Mouse (Mus musculus) neural tube, embryonic 13.5 days (tissue): ENCODE results near the gene Boll. TPM values are rescaled to one million over a fixed set of nuclear protein-coding genes. Genes with fewer than 3 reads are reported as not detected.

Experiments used
- ATAC-seq: fragments of 200-750 bp; cut with Nextera tagmentation; 2 replicates; pipeline ENCODE4 v1.8.0; 2017; ENCODE audit warnings: low read depth, mild to moderate bottlenecking, moderate TSS enrichment, moderate library complexity
- H3K27ac ChIP-seq: fragments of 300-500 bp; sonication (generic); replicated peaks from 2 replicates; pipeline ENCODE4 v1.5.1; 2015; ENCODE audit warnings: moderate library complexity, mild to moderate bottlenecking, inconsistent platforms
- H3K27me3 ChIP-seq: fragments of 300-500 bp; sonication (generic); 2 replicates; pipeline ENCODE4 v1.6.1; 2015; ENCODE audit warnings: mild to moderate bottlenecking, inconsistent platforms
- H3K36me3 ChIP-seq: fragments of 300-500 bp; sonication (generic); 2 replicates; pipeline ENCODE4 v1.6.1; 2015; ENCODE audit warnings: mild to moderate bottlenecking, inconsistent platforms
- H3K4me1 ChIP-seq: fragments of 300-500 bp; sonication (generic); replicated peaks from 2 replicates; pipeline ENCODE4 v1.6.1; 2015; ENCODE audit warnings: inconsistent platforms
- H3K4me2 ChIP-seq: fragments of 300-500 bp; sonication (generic); 2 replicates; pipeline ENCODE4 v1.6.1; 2015; ENCODE audit warnings: inconsistent platforms, mild to moderate bottlenecking, moderate library complexity
- H3K4me3 ChIP-seq: fragments of 300-500 bp; sonication (generic); 2 replicates; pipeline ENCODE4 v1.5.1; 2015; ENCODE audit warnings: mild to moderate bottlenecking, inconsistent platforms
- H3K9ac ChIP-seq: fragments of 300-500 bp; sonication (generic); 2 replicates; pipeline ENCODE4 v1.6.1; 2015; ENCODE audit warnings: moderate library complexity, mild to moderate bottlenecking, inconsistent platforms
- H3K9me3 ChIP-seq: fragments of 300-500 bp; sonication (generic); 2 replicates; pipeline ENCODE4 v1.6.1; 2016; ENCODE audit warnings: inconsistent platforms
- WGBS: fragments of 180-500 bp; shearing (Covaris S2); methylation state at CpG from one replicate; pipeline ENCODE4 v1.1.7; 2015; 5-methylcytosine and 5-hydroxymethylcytosine counted together
- polyA plus RNA-seq: library from polyadenylated mRNA; unstranded; fragments of >200 nt; fragmentation: Nextera tagmentation; extraction: Ambion mirVana; gene quantifications from 2 replicates; pipeline ENCODE4 v1.2.1, GENCODE M21; 2015

Boll gene
- polyA plus RNA-seq, 1 experiment from 2014 or later: 0.49 TPM

DNA sequence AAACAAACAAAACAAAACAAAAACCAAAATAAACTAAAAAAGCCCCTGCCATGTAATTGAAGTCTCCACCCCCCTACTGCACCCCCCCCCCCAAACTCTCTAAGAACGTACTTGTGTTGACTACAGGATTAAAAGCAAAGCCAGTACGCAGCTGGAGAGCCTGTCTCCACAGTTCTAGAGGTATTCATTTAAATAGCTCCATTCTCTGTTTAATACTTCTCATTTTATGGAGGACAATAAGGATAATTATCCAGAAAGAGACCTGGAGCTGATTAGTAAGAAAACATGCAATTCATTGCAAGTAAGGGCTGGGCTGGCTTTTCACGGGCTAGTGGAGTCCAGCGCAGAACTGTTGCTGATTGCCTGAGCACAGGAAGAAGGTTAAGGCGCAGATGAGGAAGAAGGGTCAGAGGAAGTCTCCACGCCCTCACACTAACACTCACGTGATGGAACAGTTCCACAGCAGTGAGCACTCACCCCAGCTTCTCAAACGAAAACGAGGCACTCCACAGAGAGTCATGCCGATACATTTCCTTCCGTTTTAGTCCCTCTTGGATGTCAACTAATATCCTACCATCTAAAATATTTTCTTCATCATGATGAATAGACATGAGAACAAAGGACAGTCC is 148.0 kb downstream of the Boll start:
- H3K4me3 ChIP-seq: no peak overlapping the region
- H3K36me3 ChIP-seq: no peaks in the 10 kb centered on the region
- ATAC-seq: no peak
- no peak overlapping the region for H3K27ac ChIP-seq
- H3K9me3 ChIP-seq: no peaks in the 10 kb centered on the region
- no peak overlapping the region for H3K9ac ChIP-seq
- H3K27me3 ChIP-seq: no peaks in the 10 kb centered on the region
- H3K4me2 ChIP-seq: no peak overlapping the region
- WGBS: 69% methylated on average over 11 of the region's 11 CpGs
- H3K4me1 ChIP-seq: peaks cover 8% of the 10 kb centered on the region; the same call in 1 of the 2 replicates

DNA sequence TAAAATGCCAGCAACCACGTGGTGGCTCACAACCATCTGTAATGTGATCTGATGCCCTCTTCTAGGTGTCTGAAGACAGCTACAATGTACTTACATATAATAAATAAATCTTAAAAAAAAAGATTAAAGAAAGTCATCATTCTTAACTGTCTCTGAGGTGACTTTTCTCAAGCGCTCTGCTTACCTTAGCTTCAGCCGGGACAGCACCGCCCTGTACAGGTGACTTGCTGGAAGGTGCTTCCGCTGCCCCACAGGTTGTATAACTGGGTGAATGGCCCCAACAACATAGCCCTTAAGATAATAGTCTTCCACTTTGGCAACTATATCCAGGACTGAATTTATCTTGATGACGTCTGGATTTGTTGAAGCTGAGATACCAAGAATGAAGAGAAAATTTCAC is 149.3 kb downstream of the Boll start:
- Histone ChIP-seq H3K4me1 (peaks cover 8% of the 10 kb centered on the region; the same call in 1 of the 2 replicates), H3K4me2 (no peak overlapping the region)

DNA sequence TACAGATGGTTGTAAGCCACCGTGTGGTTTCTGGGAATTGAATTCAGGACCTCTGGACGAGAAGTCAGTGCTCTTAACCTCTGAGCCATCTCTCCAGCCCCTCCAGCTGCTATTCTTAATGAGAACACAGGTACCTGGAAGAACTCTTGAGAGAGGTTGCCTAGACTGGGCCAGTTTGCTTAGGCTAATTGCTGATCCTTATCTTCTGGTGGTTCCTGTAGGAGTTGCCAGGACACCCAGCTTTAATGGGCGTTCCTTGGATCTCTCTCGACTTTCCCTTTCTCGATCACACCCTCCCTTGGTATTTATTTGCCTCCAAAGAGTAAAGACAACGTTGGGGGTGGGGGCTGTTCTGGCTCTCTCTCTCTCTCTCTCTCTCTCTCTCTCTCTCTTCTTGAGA is 149.8 kb downstream of the Boll start:
- ATAC-seq: no peak
- Histone ChIP-seq H3K9ac (no peak overlapping the region), H3K27me3 (no peaks in the 10 kb centered on the region), H3K36me3 (no peaks in the 10 kb centered on the region), H3K4me1 (peaks cover 8% of the 10 kb centered on the region; the same call in 1 of the 2 replicates), H3K4me3 (no peak overlapping the region), H3K4me2 (no peak overlapping the region), H3K9me3 (no peaks in the 10 kb centered on the region), H3K27ac (no peak overlapping the region)
- WGBS: 72% methylated on average over 6 of the region's 6 CpGs

More for the DNA sequence above, 149.3 kb downstream of the Boll start:
- no peak overlapping the region for H3K4me3 ChIP-seq
- H3K27ac ChIP-seq: no peak overlapping the region
- H3K36me3 ChIP-seq: no peaks in the 10 kb centered on the region
- no peak overlapping the region for H3K9ac ChIP-seq
- no peaks in the 10 kb centered on the region for H3K9me3 ChIP-seq
- 89% methylated on average over 6 of the region's 6 CpGs for WGBS
- H3K27me3 ChIP-seq: no peaks in the 10 kb centered on the region
- ATAC-seq: no peak

DNA sequence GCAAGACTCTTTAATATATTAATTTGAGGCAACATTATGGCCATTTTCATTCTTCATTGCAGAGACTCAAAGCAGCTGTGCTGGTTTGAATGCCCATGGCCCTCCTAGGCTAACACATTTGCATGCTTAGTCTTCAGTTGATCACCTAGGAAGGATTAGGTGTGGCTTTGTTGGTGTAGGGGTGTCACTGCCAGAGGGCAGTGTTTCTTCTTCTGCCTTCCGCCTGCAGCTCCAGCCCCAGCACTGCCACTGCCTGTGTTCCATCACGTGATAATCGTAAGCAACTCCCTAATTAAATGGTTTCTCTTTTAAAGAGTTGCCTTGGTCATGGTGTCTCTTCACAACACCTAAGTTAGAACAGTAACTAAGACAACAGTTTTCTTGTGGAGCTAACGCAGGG is 150.5 kb downstream of the Boll start:
- Histone ChIP-seq H3K9ac (no peak overlapping the region), H3K4me2 (no peak overlapping the region), H3K36me3 (no peaks in the 10 kb centered on the region), H3K4me3 (no peak overlapping the region), H3K27me3 (no peaks in the 10 kb centered on the region), H3K9me3 (no peaks in the 10 kb centered on the region), H3K4me1 (peaks cover 8% of the 10 kb centered on the region; the same call in 1 of the 2 replicates), H3K27ac (no peak overlapping the region)
- WGBS: 88% methylated on average over 4 of the region's 4 CpGs
- no peak for ATAC-seq

DNA sequence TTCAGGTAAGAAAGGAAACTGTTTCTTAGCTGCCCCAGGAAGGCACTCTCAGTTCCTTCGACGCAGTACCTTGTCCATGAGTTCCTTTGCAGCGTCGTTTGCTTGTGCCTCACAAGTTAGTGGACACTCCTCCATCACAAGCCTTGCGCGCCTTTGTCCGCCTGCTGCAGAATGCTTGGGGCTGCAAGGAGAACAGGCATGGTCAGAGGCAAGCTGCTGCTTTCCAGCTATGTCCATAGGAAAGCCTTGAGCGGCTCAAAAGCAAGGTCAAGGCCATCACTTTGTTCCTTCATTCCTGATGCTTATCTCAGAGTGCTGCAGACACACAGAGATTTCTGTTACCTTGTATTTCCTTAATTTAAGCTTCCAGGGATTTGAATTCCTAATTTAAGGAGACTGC is 152.2 kb downstream of the Boll start:
- no peak overlapping the region for H3K9ac ChIP-seq
- no peaks in the 10 kb centered on the region for H3K9me3 ChIP-seq
- no peak overlapping the region for H3K27ac ChIP-seq
- H3K4me1 ChIP-seq: peaks cover 4% of the 10 kb centered on the region; the same call in 1 of the 2 replicates
- H3K36me3 ChIP-seq: no peaks in the 10 kb centered on the region
- ATAC-seq: no peak
- H3K4me3 ChIP-seq: no peak overlapping the region
- 86% methylated on average over 8 of the region's 8 CpGs for WGBS
- no peaks in the 10 kb centered on the region for H3K27me3 ChIP-seq
- no peak overlapping the region for H3K4me2 ChIP-seq

DNA sequence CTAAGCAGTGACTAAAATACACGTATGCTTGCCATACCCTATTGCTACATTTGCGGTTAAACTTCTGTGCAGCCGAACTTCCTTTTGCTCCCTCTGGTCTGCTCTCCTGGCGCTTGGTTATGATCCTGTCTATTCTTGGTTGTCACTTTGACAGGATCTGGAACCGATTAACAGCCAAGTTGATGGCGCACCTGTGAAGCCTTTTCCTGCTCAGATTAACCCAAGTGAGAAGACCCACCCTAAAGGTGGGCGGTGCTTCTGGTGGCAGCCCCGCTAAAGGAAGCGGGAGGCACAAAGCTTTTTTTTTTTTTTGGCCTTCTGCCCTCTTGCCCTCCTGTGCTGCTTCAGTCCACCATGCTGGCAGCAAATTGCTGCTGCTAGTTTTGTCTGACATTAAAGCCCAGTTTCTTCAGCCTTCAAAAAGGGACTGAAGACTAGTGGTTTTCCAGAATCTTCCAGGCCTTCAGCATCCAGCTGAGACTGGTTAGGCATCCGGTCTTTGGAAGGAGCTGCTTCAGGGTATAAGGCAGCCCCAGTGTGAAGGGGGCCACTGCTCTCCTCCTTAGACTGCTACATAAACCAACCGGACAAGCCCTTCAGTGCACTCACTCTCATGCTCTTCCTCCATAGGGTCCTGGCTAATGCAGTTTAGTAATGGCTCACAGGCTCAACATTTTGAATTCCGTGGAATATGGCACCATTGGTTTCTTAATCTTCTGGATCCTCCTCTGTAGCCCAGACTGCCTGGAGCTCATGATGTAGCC is 152.9 kb downstream of the Boll start:
- Histone ChIP-seq H3K9me3 (no peaks in the 10 kb centered on the region), H3K27ac (no peak overlapping the region), H3K4me1 (peaks cover 8% of the 10 kb centered on the region; the same call in 1 of the 2 replicates), H3K9ac (no peak overlapping the region), H3K4me2 (no peak overlapping the region), H3K27me3 (no peaks in the 10 kb centered on the region), H3K36me3 (no peaks in the 10 kb centered on the region), H3K4me3 (no peak overlapping the region)
- no peak for ATAC-seq
- 57% methylated on average over 12 of the region's 12 CpGs for WGBS

DNA sequence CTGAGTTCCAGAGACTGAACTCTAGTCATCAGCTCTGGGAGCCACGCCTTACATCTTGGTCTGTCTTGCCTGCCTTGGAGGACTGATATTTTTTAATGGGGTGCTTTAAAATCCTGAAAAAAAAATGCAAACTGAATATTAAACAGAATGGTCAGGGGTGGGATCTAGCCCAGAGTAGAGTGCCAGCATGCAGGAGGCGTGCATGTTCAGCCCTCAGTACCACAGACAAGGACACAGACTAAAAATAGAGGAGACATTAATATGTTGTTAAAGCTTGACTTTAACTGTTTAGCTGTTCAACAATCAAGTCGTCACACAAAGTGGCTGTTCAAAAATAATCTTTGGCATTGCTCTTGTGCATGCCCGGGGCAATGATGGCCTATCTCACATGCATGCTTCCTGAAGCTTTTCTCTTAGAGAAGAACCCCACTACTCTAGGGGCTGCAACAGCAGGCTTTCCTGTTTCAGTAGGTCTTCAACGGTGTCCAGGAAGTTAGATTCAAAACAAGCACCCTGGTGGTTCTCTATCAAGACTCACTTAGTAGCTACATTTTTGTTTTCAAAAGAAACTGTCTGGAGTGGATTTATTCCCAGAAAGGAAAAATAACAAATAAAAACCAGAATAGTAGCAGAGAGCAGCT is 154.6 kb downstream of the Boll start:
- Histone ChIP-seq H3K27me3 (no peaks in the 10 kb centered on the region), H3K9ac (no peak overlapping the region), H3K4me3 (no peak overlapping the region), H3K4me1 (peaks cover 8% of the 10 kb centered on the region; the same call in 1 of the 2 replicates), H3K9me3 (no peaks in the 10 kb centered on the region), H3K36me3 (no peaks in the 10 kb centered on the region), H3K27ac (peak overlapping the region; percentile 13; the same call in 1 of the 2 replicates), H3K4me2 (no peak overlapping the region)
- 78% methylated on average over 5 of the region's 5 CpGs for WGBS
- ATAC-seq: no peak

DNA sequence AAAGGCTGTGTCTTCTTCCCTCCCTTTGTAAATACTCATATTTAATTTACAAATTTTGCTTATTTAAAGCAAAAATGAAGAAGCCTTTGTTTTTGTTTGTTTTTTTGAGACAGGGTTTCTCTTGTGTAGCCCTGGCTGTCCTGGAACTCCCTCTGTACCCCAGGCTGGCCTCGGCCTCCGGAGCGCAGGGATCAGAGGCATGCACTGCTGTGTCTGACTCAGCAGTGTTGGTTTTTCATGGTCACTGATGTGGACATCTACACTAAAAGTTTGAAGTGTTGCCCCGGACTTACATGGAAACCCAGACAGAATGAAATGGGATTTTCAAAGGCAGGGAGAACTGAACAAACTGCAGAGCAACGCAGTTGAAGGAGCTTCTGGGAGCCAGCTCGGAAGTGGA is 155.7 kb downstream of the Boll start:
- Histone ChIP-seq H3K36me3 (no peaks in the 10 kb centered on the region), H3K27ac (no peak overlapping the region), H3K4me3 (no peak overlapping the region), H3K27me3 (no peaks in the 10 kb centered on the region), H3K4me2 (no peak overlapping the region), H3K9me3 (no peaks in the 10 kb centered on the region), H3K4me1 (peaks cover 9% of the 10 kb centered on the region; the same call in 1 of the 2 replicates), H3K9ac (no peak overlapping the region)
- ATAC-seq: no peak
- WGBS: 88% methylated on average over 6 of the region's 6 CpGs

DNA sequence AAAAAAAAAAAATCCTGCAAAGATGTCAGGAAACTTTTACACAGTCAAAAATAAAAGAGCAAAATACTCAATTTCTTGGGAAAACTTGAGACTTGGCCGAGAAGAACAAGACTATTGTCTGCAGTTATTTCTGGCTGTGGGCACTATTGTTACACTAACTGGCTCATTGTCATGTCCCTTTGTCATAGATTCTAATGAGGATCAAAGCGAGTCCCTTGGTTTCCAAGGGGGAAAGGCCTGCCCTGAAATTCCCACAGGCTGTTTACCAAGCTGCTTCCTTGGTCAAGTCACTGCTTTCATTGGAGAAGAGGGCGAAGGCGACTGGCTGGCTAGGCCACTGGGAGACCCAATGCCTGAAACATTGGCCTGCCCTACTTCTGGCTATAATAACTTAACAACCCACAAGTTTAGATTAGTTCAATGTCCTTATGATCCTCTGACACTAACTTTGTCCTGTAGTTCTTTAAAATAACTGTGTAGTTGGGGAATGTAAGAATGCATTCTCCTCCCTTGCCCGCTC is 157.4 kb downstream of the Boll start:
- no peak for ATAC-seq
- Histone ChIP-seq H3K36me3 (no peaks in the 10 kb centered on the region), H3K9ac (no peak overlapping the region), H3K27ac (no peak overlapping the region), H3K27me3 (no peaks in the 10 kb centered on the region), H3K4me1 (peaks cover 18% of the 10 kb centered on the region; the same call in 1 of the 2 replicates), H3K4me2 (no peak overlapping the region), H3K9me3 (no peaks in the 10 kb centered on the region), H3K4me3 (no peak overlapping the region)
- 29% methylated on average over 5 of the region's 5 CpGs for WGBS

DNA sequence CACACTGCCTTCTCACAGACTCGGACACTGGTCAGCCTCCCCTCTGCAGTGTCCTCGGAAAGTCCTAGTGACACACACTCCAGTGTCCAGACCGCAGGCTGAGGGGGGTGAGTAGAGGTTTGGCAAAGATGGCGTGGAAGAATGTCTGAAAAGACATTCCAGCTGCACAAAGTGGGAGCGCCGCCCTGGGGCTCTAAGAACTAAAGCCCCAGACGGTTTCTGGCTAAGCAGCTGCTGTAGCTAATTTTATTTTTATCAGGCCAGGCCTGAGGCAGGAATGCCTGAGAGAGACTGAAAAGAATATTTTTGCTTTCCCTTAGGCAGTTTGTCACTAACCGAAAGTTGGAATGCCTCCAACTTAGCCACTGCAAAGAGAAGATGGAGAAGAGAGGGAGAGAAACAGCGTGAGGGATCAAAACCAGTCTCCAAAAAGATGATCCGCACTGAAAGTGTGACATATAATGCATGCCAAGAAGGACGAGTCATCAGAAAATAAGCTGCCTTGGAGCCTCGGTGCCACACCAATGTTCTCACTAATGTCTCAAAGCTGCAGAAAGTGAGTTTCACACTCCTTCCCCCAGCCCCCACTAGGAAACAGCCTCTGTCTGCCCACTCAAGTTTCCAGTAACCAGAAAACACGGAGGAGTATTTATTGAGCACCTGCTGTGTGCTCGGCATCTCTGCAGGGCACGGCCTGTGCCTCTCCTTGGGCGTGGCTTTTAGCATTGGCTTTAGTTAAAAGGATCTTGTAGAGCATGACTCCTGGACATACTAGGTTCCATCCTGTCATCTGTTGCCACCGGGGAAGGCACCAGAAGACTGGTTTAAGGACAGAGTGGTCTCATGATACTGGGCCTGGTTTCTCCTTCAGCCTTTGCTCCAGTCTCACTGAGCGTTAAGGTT is 161.2 kb downstream of the Boll start:
- H3K4me3 ChIP-seq: no peak overlapping the region
- H3K9me3 ChIP-seq: no peaks in the 10 kb centered on the region
- 64% methylated on average over 18 of the region's 18 CpGs for WGBS
- no peak overlapping the region for H3K4me2 ChIP-seq
- H3K36me3 ChIP-seq: no peaks in the 10 kb centered on the region
- no peaks in the 10 kb centered on the region for H3K27me3 ChIP-seq
- no peak overlapping the region for H3K27ac ChIP-seq
- peaks cover 18% of the 10 kb centered on the region; the same call in 1 of the 2 replicates for H3K4me1 ChIP-seq
- no peak for ATAC-seq
- H3K9ac ChIP-seq: no peak overlapping the region

DNA sequence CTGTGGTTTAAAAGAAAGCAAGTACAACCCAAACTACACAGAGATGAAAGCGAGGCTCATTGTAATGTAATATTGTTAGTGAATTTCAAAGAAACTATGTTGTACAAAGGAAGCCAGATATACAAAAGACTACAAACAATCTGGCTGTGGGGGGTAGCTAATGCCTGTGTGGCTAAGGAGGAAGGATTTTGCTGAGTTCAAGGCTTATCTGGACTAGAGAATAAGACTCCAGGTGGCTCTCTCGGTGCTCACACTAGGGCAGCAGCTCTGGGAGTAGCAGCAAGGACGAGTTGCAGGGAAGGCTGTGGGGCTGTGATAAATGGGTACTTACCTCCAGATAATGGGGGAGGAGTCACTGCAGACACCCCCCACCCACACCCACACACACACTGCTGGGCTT is 164.6 kb downstream of the Boll start:
- 16% methylated on average over 3 of the region's 3 CpGs for WGBS
- Histone ChIP-seq H3K27me3 (no peaks in the 10 kb centered on the region), H3K9ac (no peak overlapping the region), H3K4me3 (no peak overlapping the region), H3K9me3 (no peaks in the 10 kb centered on the region), H3K4me1 (peaks cover 30% of the 10 kb centered on the region), H3K4me2 (no peak overlapping the region), H3K36me3 (no peaks in the 10 kb centered on the region), H3K27ac (no peak overlapping the region)
- ATAC-seq: no peak; the same call in 1 of the 2 replicates
